Mouse (Mus musculus) limb, embryonic 11.5 days (tissue): ENCODE data around the gene Synpo2. TPM values are rescaled to one million over a fixed set of nuclear protein-coding genes. Genes with fewer than 3 reads are reported as not detected.

Experiments used
- ATAC-seq: fragments of 200-750 bp; cut with Nextera tagmentation; 2 replicates; pipeline ENCODE4 v1.8.0; 2017; ENCODE audit warnings: low read depth; ENCODE audit not compliant: insufficient number of reproducible peaks, low FRiP score, low TSS enrichment
- DNase-seq: peaks from one replicate; pipeline ENCODE4 v3.0.0-alpha.2; 2015; ENCODE audit warnings: low spot score
- H3K27ac ChIP-seq: fragments of 300-500 bp; sonication (generic); replicated peaks from 2 replicates; pipeline ENCODE4 v1.5.1; 2014; ENCODE audit warnings: low read depth, mild to moderate bottlenecking, low read length
- H3K27me3 ChIP-seq: fragments of 300-500 bp; sonication (generic); 2 replicates; pipeline ENCODE4 v1.6.1; 2014; ENCODE audit warnings: mild to moderate bottlenecking, low read length, mixed read lengths; ENCODE audit not compliant: control insufficient read depth, insufficient read depth
- H3K36me3 ChIP-seq: fragments of 300-500 bp; sonication (generic); 2 replicates; pipeline ENCODE4 v1.6.1; 2014; ENCODE audit warnings: mild to moderate bottlenecking, low read length, moderate library complexity, mixed read lengths; ENCODE audit not compliant: control insufficient read depth, insufficient read depth
- H3K4me1 ChIP-seq: fragments of 300-500 bp; sonication (generic); 2 replicates; pipeline ENCODE4 v1.6.1; 2014; ENCODE audit warnings: low read length, mixed read lengths; ENCODE audit not compliant: control insufficient read depth, insufficient read depth
- H3K4me2 ChIP-seq: fragments of 300-500 bp; sonication (generic); 2 replicates; pipeline ENCODE4 v1.6.1; 2014; ENCODE audit warnings: low read depth, mild to moderate bottlenecking, moderate library complexity; ENCODE audit not compliant: severe bottlenecking
- H3K4me3 ChIP-seq: fragments of 300-500 bp; sonication (generic); 2 replicates; pipeline ENCODE4 v1.5.1; 2014; ENCODE audit warnings: low read depth, low read length
- H3K9ac ChIP-seq: fragments of 300-500 bp; sonication (generic); 2 replicates; pipeline ENCODE4 v1.6.1; 2014; ENCODE audit warnings: mild to moderate bottlenecking, low read length
- H3K9me3 ChIP-seq: fragments of 300-500 bp; sonication (generic); 2 replicates; pipeline ENCODE4 v1.6.1; 2016; ENCODE audit warnings: low read length; ENCODE audit not compliant: control insufficient read depth
- WGBS: fragments of 180-500 bp; shearing (Covaris S2); extraction: QIAGEN DNeasy Blood & Tissue Kit; methylation state at CpG from one replicate; pipeline ENCODE4 v1.1.7; 2014; 5-methylcytosine and 5-hydroxymethylcytosine counted together
- polyA plus RNA-seq: library from polyadenylated mRNA; unstranded; fragments of >200 nt; fragmentation: Nextera tagmentation; extraction: Ambion mirVana; gene quantifications from 2 replicates; pipeline ENCODE4 v1.2.1, GENCODE M21; 2014

The Synpo2 gene
- polyA plus RNA-seq, 1 experiment from 2014 or later = 4.2 TPM

- 93% methylated on average over 1 of the region's 1 CpGs for WGBS
- ATAC-seq (no peak), DNase-seq (no peak)
Observed at GRCm38 (mm10) chr3:123058832-123059231, 177.1 kb downstream of the Synpo2 start.

GRCm38 (mm10) chr3:123054178-123054577 lies 181.8 kb downstream of the Synpo2 start:
- 88% methylated on average over 5 of the region's 5 CpGs for WGBS
- H3K4me1 ChIP-seq = no peaks in the 10 kb centered on the region
- H3K9ac ChIP-seq = no peak overlapping the region
- DNase-seq (no peak), ATAC-seq (no peak)
- no peak overlapping the region for H3K4me2 ChIP-seq
- no peaks in the 10 kb centered on the region for H3K9me3 ChIP-seq
- H3K4me3 ChIP-seq = no peak overlapping the region
- no peaks in the 10 kb centered on the region for H3K36me3 ChIP-seq
- no peak overlapping the region for H3K27ac ChIP-seq
- no peaks in the 10 kb centered on the region for H3K27me3 ChIP-seq

More at GRCm38 (mm10) chr3:123058832-123059231, 177.1 kb downstream of the Synpo2 start:
- Histone ChIP-seq H3K4me3 (no peak overlapping the region), H3K36me3 (no peaks in the 10 kb centered on the region), H3K27me3 (no peaks in the 10 kb centered on the region), H3K4me2 (no peak overlapping the region), H3K4me1 (no peaks in the 10 kb centered on the region), H3K27ac (no peak overlapping the region), H3K9ac (no peak overlapping the region), H3K9me3 (no peaks in the 10 kb centered on the region)

GRCm38 (mm10) chr3:123053192-123053938 lies 182.6 kb downstream of the Synpo2 start:
- Histone ChIP-seq H3K4me1 (no peaks in the 10 kb centered on the region), H3K27ac (no peak overlapping the region), H3K4me3 (no peak overlapping the region), H3K27me3 (no peaks in the 10 kb centered on the region), H3K36me3 (no peaks in the 10 kb centered on the region), H3K4me2 (no peak overlapping the region), H3K9ac (no peak overlapping the region), H3K9me3 (no peaks in the 10 kb centered on the region)
- 79% methylated on average over 8 of the region's 8 CpGs for WGBS
- ATAC-seq (no peak), DNase-seq (no peak)

GRCm38 (mm10) chr3:123042308-123042707 lies 193.6 kb downstream of the Synpo2 start:
- Histone ChIP-seq H3K36me3 (no peaks in the 10 kb centered on the region), H3K9ac (no peak overlapping the region), H3K4me1 (no peaks in the 10 kb centered on the region), H3K27me3 (no peaks in the 10 kb centered on the region), H3K4me3 (no peak overlapping the region), H3K4me2 (no peak overlapping the region), H3K9me3 (no peaks in the 10 kb centered on the region), H3K27ac (no peak overlapping the region)
- ATAC-seq (no peak), DNase-seq (no peak)
- 94% methylated on average over 1 of the region's 1 CpGs for WGBS

GRCm38 (mm10) chr3:123034752-123035151 lies 201.2 kb downstream of the Synpo2 start, which contains the start of gene Myoz2:
TSS of gene Myoz2 (minus strand) at chr3:123035015.
- DNase-seq (peak; percentile 7), ATAC-seq (no peak)
- no peaks in the 10 kb centered on the region for H3K4me1 ChIP-seq
- no peak within 1 kb of the TSS for H3K27ac ChIP-seq
- 86% methylated on average over 7 of the region's 7 CpGs for WGBS
- H3K36me3 ChIP-seq = no peaks in the 10 kb centered on the region
- no peak within 1 kb of the TSS for H3K9ac ChIP-seq
- no peaks in the 10 kb centered on the region for H3K27me3 ChIP-seq
- H3K9me3 ChIP-seq = no peaks in the 10 kb centered on the region
- no peak within 1 kb of the TSS for H3K4me2 ChIP-seq
- no peak within 1 kb of the TSS for H3K4me3 ChIP-seq

GRCm38 (mm10) chr3:123033804-123034203 lies 202.1 kb downstream of the Synpo2 start:
- Histone ChIP-seq H3K27ac (no peak overlapping the region), H3K9me3 (no peaks in the 10 kb centered on the region), H3K4me1 (no peaks in the 10 kb centered on the region), H3K27me3 (no peaks in the 10 kb centered on the region), H3K36me3 (no peaks in the 10 kb centered on the region), H3K9ac (no peak overlapping the region), H3K4me2 (no peak overlapping the region), H3K4me3 (no peak overlapping the region)
- WGBS = 83% methylated on average over 8 of the region's 8 CpGs
- no peak for ATAC-seq
- DNase-seq = peak; percentile 14

Other genes with a start within 250 kb of the Synpo2 start
- 0.64 and 1.0 TPM in 2 replicates for gene Myoz2, start 201.1 kb downstream of the Synpo2 start, polyA plus RNA-seq
- gene Sec24d, start 31.3 kb upstream of the Synpo2 start, polyA plus RNA-seq = 29.3 and 29.4 TPM in 2 replicates
- 26.9 and 28.5 TPM in 2 replicates for gene Mettl14, start 150.0 kb upstream of the Synpo2 start, polyA plus RNA-seq
- gene Prss12, start 210.8 kb upstream of the Synpo2 start, polyA plus RNA-seq = 2.3 and 2.6 TPM in 2 replicates